ENCODE assay signal across 18 mouse cellular contexts in the genomic region with DNA sequence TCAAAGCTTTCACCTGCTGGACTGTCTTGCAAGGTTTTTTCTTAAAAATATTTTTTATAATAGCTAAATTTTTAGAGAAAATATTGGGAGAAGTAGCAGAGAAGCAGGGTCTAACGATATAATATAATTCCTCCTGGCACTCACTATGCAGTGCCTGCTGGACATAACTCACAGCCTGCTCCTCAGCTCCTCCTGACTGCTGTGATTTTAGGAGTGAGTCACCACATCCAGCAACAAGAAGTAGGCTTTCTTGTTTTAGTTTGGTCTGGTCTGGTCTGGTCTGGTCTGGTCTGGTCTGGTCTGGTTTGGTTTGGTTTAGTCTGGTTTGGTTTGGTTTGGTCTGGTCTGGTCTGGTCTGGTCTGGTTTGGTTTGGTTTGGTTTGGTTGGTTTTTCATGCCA. TPM values are rescaled to one million over a fixed set of nuclear protein-coding genes. Genes with fewer than 3 reads are reported as not detected.
DNase-seq lines count a peak whose midpoint lies in the region; ATAC-seq lines count a peak whose summit lies in the region.
"Had no signal": no experiment of that assay in that cellular context is flagged by ENCODE, and none has a peak within 500 bp of the region (broad histone marks: within the 10 kb centered on the region; RNA-seq: fewer than 3 reads in every experiment).

No protein-coding gene starts in this region.

- intact Hi-C loops in gastrocnemius, postnatal 36 days (cut with DNase I) = no loop called here

- ATAC-seq in frontal cortex, adult (ENCODE audit: low TSS enrichment) = peak; percentile 68; the same call in 1 of the 2 replicates
- ATAC-seq: activated CD4-positive, CD25-positive, alpha-beta regulatory T cell, adult 4 months; forebrain, embryonic 13.5 days; forebrain, embryonic 15.5 days; forebrain, postnatal 0 days; Patski had no signal

- no peak for DNase-seq in frontal cortex, postnatal 25 days (ENCODE audit: low spot score in 2 of 2)
- peak; percentile 16 for DNase-seq in MN1 (ENCODE audit: low spot score)
- peak; percentile 61 for DNase-seq in brain, adult 2 months (ENCODE audit: low read depth, low spot score)
- no peak for DNase-seq in gastrocnemius, postnatal 36 days
- DNase-seq: adrenal gland, postnatal 14 days; cerebellum, adult 11 months; cerebellum, adult 18-20 months; cerebellum, adult 8-10 months; cerebellum, adult 9-11 months; cerebellum, postnatal 14 days; cerebellum, postnatal 36 days; forebrain, postnatal 0 days had no signal

RNA-seq across cellular contexts. Expression of a gene that starts 55.9 kb away (rescaled TPM):
- under 1 TPM; 0.10 to 0.12 TPM for total RNA-seq in gastrocnemius, postnatal 36 days (2021)
- total RNA-seq: common myeloid progenitor, adult 5-6 weeks had no signal

Comparison
In these comparisons a context has a peak if more than half of its experiments do, and no peak if none do; other contexts are left out.
1. DNase-seq: peak in MN1 (single experiment) and brain, adult 2 months (single experiment); none in frontal cortex, postnatal 25 days (0 of 2) and gastrocnemius, postnatal 36 days (0 of 2).